Mouse (Mus musculus) adrenal gland, postnatal 10 days (tissue): Measurements from ENCODE around the gene Mef2d. TPM values are rescaled to one million over a fixed set of nuclear protein-coding genes. Genes with fewer than 3 reads are reported as not detected.

ENCODE experiments used
- DNase-seq: peaks from one replicate; pipeline ENCODE4 v3.0.0; 2021; ENCODE audit warnings: mixed read lengths
- total RNA-seq, 2 experiments: library from RNA; stranded (reverse); gene quantifications; 2 replicates each; pipeline ENCODE4 v1.2.3; 2021

Gene Mef2d
- total RNA-seq, 2 experiments from 2014 or later = 85.7 to 86.6 TPM

- no peak for DNase-seq
These were observed 4.4 kb upstream of the Mef2d start for GRCm38 (mm10) chr3:88137821-88138220.

- peak; percentile 95 for DNase-seq
These were observed 3.6 kb upstream of the Mef2d start for GRCm38 (mm10) chr3:88138336-88139242.

GRCm38 (mm10) chr3:88139243-88140177, 2.7 kb upstream of the Mef2d start:
- no peak for DNase-seq

- DNase-seq = no peak
These were observed 1.8 kb upstream of the Mef2d start for GRCm38 (mm10) chr3:88140178-88140902.

GRCm38 (mm10) chr3:88140903-88141430, 1.2 kb upstream of the Mef2d start:
- DNase-seq = no peak

- DNase-seq = peak; percentile 58
These were observed 759 bp upstream of the Mef2d start for GRCm38 (mm10) chr3:88141439-88141786.

GRCm38 (mm10) chr3:88142546-88142915, 359 bp downstream of the Mef2d start:
- DNase-seq = peak; percentile 75

GRCm38 (mm10) chr3:88142916-88143771, 972 bp downstream of the Mef2d start:
- peak; percentile 90 for DNase-seq

- DNase-seq = peak; percentile 61
These were observed 1.9 kb downstream of the Mef2d start for GRCm38 (mm10) chr3:88143961-88144486.

GRCm38 (mm10) chr3:88144648-88145410, 2.7 kb downstream of the Mef2d start:
- DNase-seq = no peak

- peak; percentile 67 for DNase-seq
These were observed 3.2 kb downstream of the Mef2d start for GRCm38 (mm10) chr3:88145411-88145782.

GRCm38 (mm10) chr3:88145952-88146351, 3.8 kb downstream of the Mef2d start:
- peak; percentile 79 for DNase-seq

- no peak for DNase-seq
These were observed 4.4 kb downstream of the Mef2d start for GRCm38 (mm10) chr3:88146376-88147112.

GRCm38 (mm10) chr3:88147444-88147843, 5.3 kb downstream of the Mef2d start:
- DNase-seq = no peak

GRCm38 (mm10) chr3:88147866-88148265, 5.7 kb downstream of the Mef2d start:
- no peak for DNase-seq

- no peak for DNase-seq
These were observed 6.2 kb downstream of the Mef2d start for GRCm38 (mm10) chr3:88148354-88148753.

GRCm38 (mm10) chr3:88148776-88149509, 6.8 kb downstream of the Mef2d start:
- peak; percentile 89 for DNase-seq

GRCm38 (mm10) chr3:88149510-88149974, 7.4 kb downstream of the Mef2d start:
- DNase-seq = no peak
